Mouse (Mus musculus) midbrain, embryonic 11.5 days (tissue): ENCODE measurements around the gene Jmjd8. TPM values are rescaled to one million over a fixed set of nuclear protein-coding genes. Genes with fewer than 3 reads are reported as not detected.

Experiments
- ATAC-seq: fragments of 200-750 bp; cut with Nextera tagmentation; 2 replicates; pipeline ENCODE4 v1.8.0; 2017; ENCODE audit warnings: moderate TSS enrichment, moderate library complexity; ENCODE audit not compliant: low FRiP score
- DNase-seq: peaks from one replicate; pipeline ENCODE4 v3.0.0; 2015; ENCODE audit warnings: low spot score; ENCODE audit errors: missing footprints
- H3K27ac ChIP-seq: fragments of 300-500 bp; sonication (generic); 2 replicates; pipeline ENCODE4 v1.5.1; 2014; ENCODE audit warnings: low read depth, low read length
- H3K27me3 ChIP-seq: fragments of 300-500 bp; sonication (generic); 2 replicates; pipeline ENCODE4 v1.6.1; 2014; ENCODE audit warnings: mild to moderate bottlenecking, low read length, moderate library complexity, mixed read lengths; ENCODE audit not compliant: control insufficient read depth, insufficient read depth
- H3K36me3 ChIP-seq: fragments of 300-500 bp; sonication (generic); 2 replicates; pipeline ENCODE4 v1.6.1; 2014; ENCODE audit warnings: mild to moderate bottlenecking, low read length, moderate library complexity, mixed read lengths; ENCODE audit not compliant: control insufficient read depth, insufficient read depth
- H3K4me1 ChIP-seq: fragments of 300-500 bp; sonication (generic); 2 replicates; pipeline ENCODE4 v1.6.1; 2014; ENCODE audit warnings: low read length; ENCODE audit not compliant: control insufficient read depth, insufficient read depth
- H3K4me2 ChIP-seq: fragments of 300-500 bp; sonication (generic); 2 replicates; pipeline ENCODE4 v1.6.1; 2014; ENCODE audit warnings: mild to moderate bottlenecking, moderate library complexity
- H3K4me3 ChIP-seq: fragments of 300-500 bp; sonication (generic); 2 replicates; pipeline ENCODE4 v1.5.1; 2014; ENCODE audit warnings: low read depth, low read length
- H3K9ac ChIP-seq: fragments of 300-500 bp; sonication (generic); 2 replicates; pipeline ENCODE4 v1.6.1; 2014; ENCODE audit warnings: low read length
- H3K9me3 ChIP-seq: fragments of 300-500 bp; sonication (generic); 2 replicates; pipeline ENCODE4 v1.6.1; 2016; ENCODE audit warnings: low read length; ENCODE audit not compliant: control insufficient read depth
- WGBS: fragments of 180-500 bp; shearing (Covaris S2); extraction: QIAGEN DNeasy Blood & Tissue Kit; methylation state at CpG from one replicate; pipeline ENCODE4 v1.1.7; 2014; 5-methylcytosine and 5-hydroxymethylcytosine counted together
- polyA plus RNA-seq: library from polyadenylated mRNA; unstranded; fragments of >200 nt; fragmentation: Nextera tagmentation; extraction: Ambion mirVana; gene quantifications from 2 replicates; pipeline ENCODE4 v1.2.1, GENCODE M21; 2014

Jmjd8 gene
- polyA plus RNA-seq, 1 experiment from 2014 or later = 54.1 TPM

GRCm38 (mm10) chr17:25817662-25818061, 11.0 kb upstream of the Jmjd8 start:
- H3K9me3 ChIP-seq = no peaks in the 10 kb centered on the region
- no peak overlapping the region for H3K27ac ChIP-seq
- H3K9ac ChIP-seq = no peak overlapping the region
- H3K4me3 ChIP-seq = no peak overlapping the region
- H3K36me3 ChIP-seq = no peaks in the 10 kb centered on the region
- DNase-seq (no peak), ATAC-seq (no peak)
- no peak overlapping the region for H3K4me2 ChIP-seq
- 85% methylated on average over 11 of the region's 11 CpGs for WGBS
- peaks cover 7% of the 10 kb centered on the region for H3K4me1 ChIP-seq
- H3K27me3 ChIP-seq = peaks cover 28% of the 10 kb centered on the region

- Histone ChIP-seq H3K36me3 (no peaks in the 10 kb centered on the region), H3K4me1 (peaks cover 11% of the 10 kb centered on the region), H3K4me3 (no peak overlapping the region), H3K27ac (no peak overlapping the region), H3K9me3 (no peaks in the 10 kb centered on the region), H3K27me3 (peaks cover 25% of the 10 kb centered on the region), H3K4me2 (peak overlapping the region; percentile 31), H3K9ac (peak overlapping the region; percentile 36; the same call in 1 of the 2 replicates)
- no peak; the same call in 1 of the 2 replicates for ATAC-seq
- WGBS = 8% methylated on average over 46 of the region's 46 CpGs
- DNase-seq = no peak
Measured at GRCm38 (mm10) chr17:25818851-25819780, 9.6 kb upstream of the Jmjd8 start.

- under 1% methylated on average over 18 of the region's 18 CpGs for WGBS
- peak within 1 kb of the TSS; percentile 90 for H3K4me2 ChIP-seq
- ATAC-seq (peak; percentile 69), DNase-seq (peak; percentile 98)
- H3K27ac ChIP-seq = no peak within 1 kb of the TSS
- H3K9me3 ChIP-seq = no peaks in the 10 kb centered on the region
- H3K36me3 ChIP-seq = no peaks in the 10 kb centered on the region
- peak within 1 kb of the TSS; percentile 77 for H3K9ac ChIP-seq
- peaks cover 17% of the 10 kb centered on the region for H3K27me3 ChIP-seq
- peaks cover 27% of the 10 kb centered on the region for H3K4me1 ChIP-seq
- H3K4me3 ChIP-seq = peak within 1 kb of the TSS; percentile 57
Measured at GRCm38 (mm10) chr17:25823452-25823851, 5.2 kb upstream of the Jmjd8 start, which contains the start of gene Wdr24. Gene Wdr24 (plus strand): TSS chr17:25823627.

- 80% methylated on average over 17 of the region's 17 CpGs for WGBS
Measured at GRCm38 (mm10) chr17:25824362-25825142, 4.1 kb upstream of the Jmjd8 start.

GRCm38 (mm10) chr17:25825311-25825710, 3.4 kb upstream of the Jmjd8 start:
- Histone ChIP-seq H3K27ac (no peak overlapping the region), H3K36me3 (peaks cover 2% of the 10 kb centered on the region; the same call in 1 of the 2 replicates), H3K9ac (no peak overlapping the region), H3K4me2 (no peak overlapping the region), H3K4me3 (no peak overlapping the region), H3K27me3 (no peaks in the 10 kb centered on the region), H3K9me3 (no peaks in the 10 kb centered on the region), H3K4me1 (peaks cover 32% of the 10 kb centered on the region)
- 83% methylated on average over 6 of the region's 6 CpGs for WGBS
- ATAC-seq (no peak), DNase-seq (no peak)

More at GRCm38 (mm10) chr17:25824362-25825142, 4.1 kb upstream of the Jmjd8 start:
- Histone ChIP-seq H3K9me3 (no peaks in the 10 kb centered on the region), H3K4me3 (peak overlapping the region; percentile 57), H3K36me3 (no peaks in the 10 kb centered on the region; the same call in 1 of the 2 replicates), H3K4me1 (peaks cover 26% of the 10 kb centered on the region), H3K27me3 (peaks cover 6% of the 10 kb centered on the region), H3K4me2 (peak overlapping the region; percentile 90), H3K9ac (peak overlapping the region; percentile 77), H3K27ac (no peak overlapping the region)
- ATAC-seq = no peak
- DNase-seq = no peak

GRCm38 (mm10) chr17:25825984-25826570, 2.6 kb upstream of the Jmjd8 start:
- 95% methylated on average over 27 of the region's 27 CpGs for WGBS
- DNase-seq = no peak
- ATAC-seq = no peak
- Histone ChIP-seq H3K4me3 (no peak overlapping the region), H3K4me2 (no peak overlapping the region), H3K4me1 (peaks cover 35% of the 10 kb centered on the region), H3K36me3 (peaks cover 7% of the 10 kb centered on the region; the same call in 1 of the 2 replicates), H3K27ac (no peak overlapping the region), H3K9ac (no peak overlapping the region), H3K27me3 (no peaks in the 10 kb centered on the region), H3K9me3 (no peaks in the 10 kb centered on the region)

GRCm38 (mm10) chr17:25827011-25827410, 1.7 kb upstream of the Jmjd8 start:
- Histone ChIP-seq H3K27ac (no peak overlapping the region), H3K36me3 (peaks cover 11% of the 10 kb centered on the region; the same call in 1 of the 2 replicates), H3K27me3 (no peaks in the 10 kb centered on the region), H3K4me1 (peaks cover 44% of the 10 kb centered on the region), H3K4me3 (no peak overlapping the region), H3K9ac (no peak overlapping the region), H3K9me3 (no peaks in the 10 kb centered on the region), H3K4me2 (no peak overlapping the region)
- whole genome bisulfite sequencing = 95% methylated on average over 13 of the region's 13 CpGs
- no peak for DNase-seq
- no peak for ATAC-seq

- peaks cover 45% of the 10 kb centered on the region for H3K4me1 ChIP-seq
- no peaks in the 10 kb centered on the region for H3K9me3 ChIP-seq
- WGBS = 90% methylated on average over 22 of the region's 22 CpGs
- DNase-seq = no peak
- peaks cover 11% of the 10 kb centered on the region; the same call in 1 of the 2 replicates for H3K36me3 ChIP-seq
- H3K27ac ChIP-seq = no peak overlapping the region
- no peak overlapping the region for H3K4me3 ChIP-seq
- H3K9ac ChIP-seq = no peak overlapping the region
- H3K4me2 ChIP-seq = no peak overlapping the region
- no peaks in the 10 kb centered on the region for H3K27me3 ChIP-seq
- ATAC-seq = no peak
Measured at GRCm38 (mm10) chr17:25827546-25828222, 983 bp upstream of the Jmjd8 start.
